19 mouse cellular contexts compared by ENCODE assay signal in genomic region chr2:161470844-161471243, GRCm38 (mm10).
DNase-seq lines count a peak whose midpoint lies in the region; ATAC-seq lines count a peak whose summit lies in the region.
"Had no signal": no experiment of that assay in that cellular context is flagged by ENCODE, and none has a peak within 500 bp of the region (broad histone marks: within the 10 kb centered on the region; RNA-seq: fewer than 3 reads in every experiment).

No protein-coding gene starts in this region.

- H3K9me3 ChIP-seq in forebrain, embryonic 16.5 days (ENCODE audit: control insufficient read depth, low read length), result peaks cover 4% of the 10 kb centered on the region; the same call in 1 of the 2 replicates
- H3K9me3 ChIP-seq: embryonic facial prominence, embryonic 15.5 days; heart, embryonic 10.5 days; hindbrain, embryonic 12.5 days had no signal

- DNase-seq in cerebellum, postnatal 10 days, result peak; percentile 20 to 21
- DNase-seq in cerebellum, adult 8-10 months, result no peak
- peak; percentile 5 for DNase-seq in layer of hippocampus, adult 11-12 months (ENCODE audit: low spot score)
- DNase-seq in layer of hippocampus, adult 9-11 months, result no peak
- peak; percentile 26 for DNase-seq in brain, adult 2 months (ENCODE audit: low read depth, low spot score)
- DNase-seq in kidney, adult 18-20 months, result no peak
- DNase-seq: adrenal gland, postnatal 10 days; cerebellum, adult 9-10 months; embryo, embryonic 11 days; gastrocnemius, postnatal 10 days; heart, adult 18-20 months; heart, postnatal 10 days; heart, postnatal 4 days had no signal

- peaks cover 8% of the 10 kb centered on the region; the same call in 1 of the 2 replicates for H3K4me1 ChIP-seq in forebrain, embryonic 16.5 days (replicated peaks; ENCODE audit: control insufficient read depth, insufficient read depth, low read length)
- H3K4me1 ChIP-seq: embryonic facial prominence, embryonic 15.5 days; heart, embryonic 10.5 days; hindbrain, embryonic 12.5 days had no signal

- no peaks in the 10 kb centered on the region for H3K27me3 ChIP-seq in forebrain, embryonic 16.5 days (replicated peaks; ENCODE audit: control insufficient read depth, insufficient read depth, low read length)
- H3K27me3 ChIP-seq: hindbrain, embryonic 12.5 days had no signal

- H3K4me3 ChIP-seq in forebrain, embryonic 16.5 days (replicated peaks; ENCODE audit: low read length), result no peak overlapping the region
- H3K4me3 ChIP-seq: embryonic facial prominence, embryonic 15.5 days; heart, embryonic 10.5 days; hindbrain, embryonic 12.5 days had no signal

- 65% methylated on average over 5 of the region's 5 CpGs for WGBS in forebrain, embryonic 16.5 days

- no peak overlapping the region for H3K9ac ChIP-seq in forebrain, embryonic 16.5 days (replicated peaks; ENCODE audit: low read depth, low read length)
- H3K9ac ChIP-seq: embryonic facial prominence, embryonic 15.5 days; hindbrain, embryonic 12.5 days had no signal

- ATAC-seq in forebrain, embryonic 16.5 days, result peak; percentile 66
- ATAC-seq: inflammation-experienced regulatory T-cells, adult 6 months; intestine, postnatal 0 days had no signal

- peak overlapping the region; percentile 41; the same call in 1 of the 2 replicates for H3K27ac ChIP-seq in forebrain, embryonic 16.5 days (ENCODE audit: low read length)
- H3K27ac ChIP-seq: embryonic facial prominence, embryonic 15.5 days; heart, embryonic 10.5 days; hindbrain, embryonic 12.5 days had no signal

- H3K36me3 ChIP-seq in forebrain, embryonic 16.5 days (ENCODE audit: control insufficient read depth, insufficient read depth), result no peaks in the 10 kb centered on the region
- H3K36me3 ChIP-seq: embryonic facial prominence, embryonic 15.5 days; heart, embryonic 10.5 days; hindbrain, embryonic 12.5 days had no signal

- no peak overlapping the region for H3K4me2 ChIP-seq in forebrain, embryonic 16.5 days (ENCODE audit: low read length)
- H3K4me2 ChIP-seq: embryonic facial prominence, embryonic 15.5 days; hindbrain, embryonic 12.5 days had no signal

Comparison
In these comparisons a context has a peak if more than half of its experiments do, and no peak if none do; other contexts are left out.
1. DNase-seq: peak in cerebellum, postnatal 10 days (2 of 2), layer of hippocampus, adult 11-12 months (single experiment) and brain, adult 2 months (single experiment); none in cerebellum, adult 8-10 months (single experiment), layer of hippocampus, adult 9-11 months (single experiment) and kidney, adult 18-20 months (single experiment).